Mouse (Mus musculus) left cerebral cortex, postnatal 25 days (tissue): Measurements from ENCODE around the gene Dnajb2. TPM values are rescaled to one million over a fixed set of nuclear protein-coding genes. Genes with fewer than 3 reads are reported as not detected.

Experiments used
- DNase-seq, 2 experiments: peaks; one replicate each; pipeline ENCODE4 v3.0.0; 2022; ENCODE audit warnings: low spot score in 2 of 2, mixed read lengths in 1 of 2
- intact Hi-C: fragments of 180-260 bp; cut with DNase I; formaldehyde crosslinking; loops from one replicate; pipeline ENCODE4 v1.15.1; 2025
- total RNA-seq, 2 experiments: library from RNA; stranded (reverse); gene quantifications; 2 replicates each; pipeline ENCODE4 v1.2.3; 2021

Gene Dnajb2
- total RNA-seq, 2 experiments from 2014 or later = 86.2 to 91.0 TPM

- intact Hi-C loops = no loop called here
- no peak for DNase-seq
These were observed 11.1 kb downstream of the Dnajb2 start for GRCm38 (mm10) chr1:75247071-75247930.

- intact Hi-C loops = no loop called here
These were observed 12.0 kb downstream of the Dnajb2 start for GRCm38 (mm10) chr1:75248041-75248772.

GRCm38 (mm10) chr1:75250498-75250897 is 14.3 kb downstream of the Dnajb2 start:
- intact Hi-C loops = no loop called here
- no peak for DNase-seq

More at GRCm38 (mm10) chr1:75248041-75248772, 12.0 kb downstream of the Dnajb2 start:
- DNase-seq = peak in 1 of 2 experiments; percentile 58

GRCm38 (mm10) chr1:75251112-75251970 is 15.1 kb downstream of the Dnajb2 start:
- peak; percentile 70 to 76 for DNase-seq
- intact Hi-C loops = no loop called here

- intact Hi-C loops = no loop called here
- DNase-seq = no peak
These were observed 16.1 kb downstream of the Dnajb2 start for GRCm38 (mm10) chr1:75252308-75252707.

GRCm38 (mm10) chr1:75253029-75253428 is 16.8 kb downstream of the Dnajb2 start:
- intact Hi-C loops = no loop called here
- no peak for DNase-seq

- DNase-seq = peak; percentile 85 to 88
- intact Hi-C loops = no loop called here
These were observed 17.8 kb downstream of the Dnajb2 start for GRCm38 (mm10) chr1:75253849-75254624.

- DNase-seq = no peak
These were observed 18.4 kb downstream of the Dnajb2 start for GRCm38 (mm10) chr1:75254625-75255013.

GRCm38 (mm10) chr1:75255516-75256046 is 19.4 kb downstream of the Dnajb2 start:
- DNase-seq = no peak
- intact Hi-C loops = no loop called here

More at GRCm38 (mm10) chr1:75254625-75255013, 18.4 kb downstream of the Dnajb2 start:
- intact Hi-C loops = no loop called here

- DNase-seq = no peak
- intact Hi-C loops = no loop called here
These were observed 25.1 kb downstream of the Dnajb2 start for GRCm38 (mm10) chr1:75261278-75261677.

GRCm38 (mm10) chr1:75262969-75263951 is 27.1 kb downstream of the Dnajb2 start:
- intact Hi-C loops = loop anchor here (2.0 kb wide), 1 partner anchor 28 kb away; no protein-coding TSS in a partner anchor

GRCm38 (mm10) chr1:75264091-75264880 is 28.1 kb downstream of the Dnajb2 start, which contains the start of gene Ptprn:
Gene Ptprn, minus strand, starts transcription at chr1:75264502.
- peak; percentile 76 to 95 for DNase-seq
- intact Hi-C loops = no loop called here

More at GRCm38 (mm10) chr1:75262969-75263951, 27.1 kb downstream of the Dnajb2 start:
- DNase-seq = peak; percentile 62 to 84

GRCm38 (mm10) chr1:75277195-75278188 is 41.3 kb downstream of the Dnajb2 start:
- DNase-seq = no peak
- intact Hi-C loops = no loop called here

- DNase-seq = no peak
These were observed 42.0 kb downstream of the Dnajb2 start, which contains the start of gene Resp18 for GRCm38 (mm10) chr1:75278228-75278627. Gene Resp18, minus strand, starts transcription at chr1:75278415.

GRCm38 (mm10) chr1:75283017-75283416 is 46.8 kb downstream of the Dnajb2 start:
- intact Hi-C loops = no loop called here
- peak in 1 of 2 experiments; percentile 78 for DNase-seq

More at GRCm38 (mm10) chr1:75278228-75278627, 42.0 kb downstream of the Dnajb2 start, which contains the start of gene Resp18:
- intact Hi-C loops = no loop called here
